Mouse (Mus musculus): ENCODE results near the gene Guf1. TPM values are rescaled to one million over a fixed set of nuclear protein-coding genes. Genes with fewer than 3 reads are reported as not detected.

Gene Guf1
- 79.3 and 82.2 TPM in 2 replicates for polyA plus RNA-seq (2015; fragmentation: Nextera tagmentation; extraction: Ambion mirVana)

DNA sequence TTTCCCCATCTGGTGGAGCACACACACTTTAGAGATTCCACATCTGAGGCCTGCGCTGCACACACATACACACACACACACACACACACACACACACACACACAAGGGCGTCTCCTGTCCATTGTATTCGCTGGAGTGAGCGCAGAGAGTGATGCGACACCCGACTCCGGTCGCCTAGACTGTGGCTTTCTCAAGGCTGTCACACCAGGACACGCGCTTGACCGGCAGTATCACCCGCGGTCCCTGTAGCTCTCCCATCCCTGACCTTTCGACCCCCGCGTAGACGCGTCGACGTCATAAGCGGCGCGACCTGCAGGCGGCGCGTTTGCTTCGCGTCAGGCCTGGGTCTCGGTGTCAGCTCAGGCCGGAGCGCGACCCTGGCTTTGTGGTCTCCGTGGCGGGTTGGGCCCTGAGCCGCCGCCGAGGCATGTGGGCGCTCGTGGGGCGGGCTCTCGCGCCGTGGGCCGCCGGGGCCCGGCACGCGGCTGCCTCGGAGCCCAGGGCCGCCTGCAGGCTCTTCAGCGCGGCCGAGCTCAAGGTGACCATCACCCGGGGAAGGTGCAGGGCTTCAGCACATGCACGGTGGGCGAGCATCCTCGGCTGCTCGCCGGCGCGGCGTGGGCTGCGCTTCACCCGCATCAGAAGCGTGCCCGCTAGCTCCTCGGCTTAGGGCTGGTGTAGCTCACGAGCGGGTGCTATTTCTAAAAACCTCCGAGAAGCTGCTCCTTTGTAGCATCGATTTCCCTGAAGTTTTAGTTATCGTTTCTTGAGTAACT, at the start of gene Guf1:
Guf1 (plus strand) TSS at position 296 of the 776 bp plus-strand sequence.
- Histone ChIP-seq H3K9ac (peak within 1 kb of the TSS; percentile 97), H3K4me1 (0 out of 2 replicates have a peak, but pooled peaks cover 2% of the 10 kb centered on the region), H3K27me3 (no peaks in the 10 kb centered on the region), H3K4me3 (peak within 1 kb of the TSS; percentile 97), H3K27ac (peak within 1 kb of the TSS; percentile 90), H3K36me3 (peaks cover 18% of the 10 kb centered on the region), H3K4me2 (peak within 1 kb of the TSS; percentile 64), H3K9me3 (no peaks in the 10 kb centered on the region)
- peak; percentile 80 for ATAC-seq (ENCODE audit: insufficient number of reproducible peaks, insufficient read depth, low FRiP score, low TSS enrichment, low read depth)
- WGBS = 1% methylated on average over 72 of the region's 72 CpGs

- 84% methylated on average over 3 of the region's 3 CpGs for WGBS
- no peak for ATAC-seq (ENCODE audit: insufficient number of reproducible peaks, insufficient read depth, low FRiP score, low TSS enrichment, low read depth)
These were observed 49.7 kb upstream of the Guf1 start for GRCm38 (mm10) chr5:69507045-69507444.

DNA sequence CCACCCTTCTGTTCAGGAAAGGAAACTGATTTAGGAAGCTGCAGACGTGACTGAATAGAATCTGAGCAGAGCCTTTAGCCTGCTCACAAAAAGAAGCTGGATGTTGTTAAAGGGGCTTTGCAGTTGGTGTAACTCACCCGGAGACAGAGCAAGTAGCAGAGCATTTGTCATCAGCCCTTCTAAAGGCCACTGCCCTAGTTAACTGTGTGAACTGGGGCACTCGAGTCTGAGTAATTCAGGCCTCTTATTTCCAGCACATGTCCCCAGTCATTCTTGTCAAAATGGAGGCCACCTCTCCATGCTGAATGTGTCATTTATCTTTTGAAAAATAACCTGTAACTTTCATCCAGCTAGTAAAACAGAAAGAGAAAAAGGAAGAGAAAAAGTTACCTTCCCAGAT, 45.1 kb upstream of the Guf1 start:
- Histone ChIP-seq H3K36me3 (no peaks in the 10 kb centered on the region), H3K9me3 (no peaks in the 10 kb centered on the region), H3K27me3 (no peaks in the 10 kb centered on the region), H3K4me1 (no peaks in the 10 kb centered on the region), H3K9ac (no peak overlapping the region), H3K4me2 (no peak overlapping the region), H3K4me3 (no peak overlapping the region), H3K27ac (no peak overlapping the region)
- no peak for ATAC-seq (ENCODE audit: insufficient number of reproducible peaks, insufficient read depth, low FRiP score, low TSS enrichment, low read depth)
- WGBS = 48% methylated on average over 3 of the region's 3 CpGs

More at GRCm38 (mm10) chr5:69507045-69507444, 49.7 kb upstream of the Guf1 start:
- H3K4me3 ChIP-seq = no peak overlapping the region
- H3K9ac ChIP-seq = no peak overlapping the region
- H3K9me3 ChIP-seq = no peaks in the 10 kb centered on the region
- no peaks in the 10 kb centered on the region for H3K4me1 ChIP-seq
- H3K27me3 ChIP-seq = no peaks in the 10 kb centered on the region
- H3K4me2 ChIP-seq = no peak overlapping the region
- H3K36me3 ChIP-seq = no peaks in the 10 kb centered on the region
- no peak overlapping the region for H3K27ac ChIP-seq

DNA sequence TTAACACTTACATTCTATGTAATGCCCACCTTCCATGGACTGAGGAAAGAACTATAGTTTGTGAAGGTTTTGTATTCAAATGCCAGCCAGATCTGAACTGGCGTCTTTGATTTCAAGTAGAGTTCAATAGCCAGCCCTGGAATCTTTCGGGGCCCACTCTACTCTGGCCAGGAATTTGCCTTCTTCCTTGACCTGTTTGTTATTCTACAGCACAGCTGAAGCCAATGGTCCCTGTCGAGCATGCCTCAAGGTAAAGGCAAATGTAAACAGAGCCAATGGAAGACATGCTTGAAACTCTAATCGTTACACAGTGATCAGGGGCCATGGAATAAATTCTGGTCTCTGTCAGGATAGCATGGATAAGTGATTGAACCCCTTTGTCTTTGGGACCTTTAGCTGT, 44.5 kb upstream of the Guf1 start:
- Histone ChIP-seq H3K4me1 (no peaks in the 10 kb centered on the region), H3K4me3 (no peak overlapping the region), H3K27me3 (no peaks in the 10 kb centered on the region), H3K4me2 (no peak overlapping the region), H3K9ac (no peak overlapping the region), H3K9me3 (no peaks in the 10 kb centered on the region), H3K27ac (no peak overlapping the region), H3K36me3 (no peaks in the 10 kb centered on the region)
- ATAC-seq (ENCODE audit: insufficient number of reproducible peaks, insufficient read depth, low FRiP score, low TSS enrichment, low read depth) = no peak
- WGBS = 57% methylated on average over 4 of the region's 4 CpGs

GRCm38 (mm10) chr5:69520661-69521278, 36.0 kb upstream of the Guf1 start:
- no peaks in the 10 kb centered on the region for H3K36me3 ChIP-seq
- H3K9me3 ChIP-seq = no peaks in the 10 kb centered on the region
- H3K4me1 ChIP-seq = no peaks in the 10 kb centered on the region
- H3K27me3 ChIP-seq = no peaks in the 10 kb centered on the region; the same call in 1 of the 2 replicates
- no peak overlapping the region for H3K9ac ChIP-seq
- no peak overlapping the region for H3K4me2 ChIP-seq
- H3K27ac ChIP-seq = no peak overlapping the region
- WGBS = 36% methylated on average over 7 of the region's 7 CpGs
- ATAC-seq (ENCODE audit: insufficient number of reproducible peaks, insufficient read depth, low FRiP score, low TSS enrichment, low read depth) = no peak
- H3K4me3 ChIP-seq = no peak overlapping the region

DNA sequence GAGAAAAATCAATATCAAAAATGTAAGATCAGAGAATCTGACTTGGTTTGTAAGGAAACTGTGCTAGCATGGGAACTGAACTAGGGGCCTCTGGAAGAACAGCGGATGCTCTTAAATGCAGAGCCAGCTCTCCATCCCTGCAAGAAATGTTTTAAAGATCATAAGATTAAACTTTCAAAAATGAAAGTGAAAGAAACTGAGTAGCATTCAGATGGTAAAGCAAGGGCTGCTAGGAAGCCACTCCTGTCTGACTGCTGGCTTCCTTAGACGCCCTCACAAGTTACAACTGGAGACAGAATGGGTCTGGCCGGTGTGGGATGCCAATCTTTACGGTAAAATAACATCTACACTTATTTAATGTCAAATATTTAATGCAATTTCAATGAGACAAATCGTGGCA, 34.7 kb upstream of the Guf1 start:
- Histone ChIP-seq H3K9ac (no peak overlapping the region), H3K36me3 (no peaks in the 10 kb centered on the region), H3K4me3 (no peak overlapping the region), H3K27me3 (no peaks in the 10 kb centered on the region; the same call in 1 of the 2 replicates), H3K9me3 (no peaks in the 10 kb centered on the region), H3K27ac (no peak overlapping the region), H3K4me2 (no peak overlapping the region), H3K4me1 (no peaks in the 10 kb centered on the region)
- ATAC-seq (ENCODE audit: insufficient number of reproducible peaks, insufficient read depth, low FRiP score, low TSS enrichment, low read depth) = no peak
- 66% methylated on average over 5 of the region's 5 CpGs for WGBS

DNA sequence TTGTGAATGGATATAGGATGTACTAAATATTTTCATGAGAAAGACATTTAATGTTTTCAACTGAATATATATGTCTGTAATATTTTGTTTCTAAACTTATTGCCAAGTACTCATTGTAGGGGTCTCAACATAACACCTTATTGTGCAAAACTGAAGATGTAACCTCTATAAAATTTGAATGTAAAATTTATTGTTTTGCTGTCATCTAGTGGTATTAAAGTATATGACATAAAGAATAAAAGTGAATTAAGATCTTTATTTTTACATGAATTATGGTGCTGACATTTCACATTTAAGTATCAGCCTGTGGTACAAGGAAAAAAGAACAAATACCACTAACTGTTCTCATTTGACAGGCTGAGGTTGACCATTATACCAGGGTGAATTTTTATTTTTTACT, 32.8 kb upstream of the Guf1 start:
- H3K36me3 ChIP-seq = no peaks in the 10 kb centered on the region
- no peak overlapping the region for H3K4me2 ChIP-seq
- no peak overlapping the region for H3K4me3 ChIP-seq
- no peaks in the 10 kb centered on the region for H3K9me3 ChIP-seq
- no peaks in the 10 kb centered on the region; the same call in 1 of the 2 replicates for H3K27me3 ChIP-seq
- no peak overlapping the region for H3K27ac ChIP-seq
- no peak for ATAC-seq (ENCODE audit: insufficient number of reproducible peaks, insufficient read depth, low FRiP score, low TSS enrichment, low read depth)
- H3K9ac ChIP-seq = no peak overlapping the region
- no peaks in the 10 kb centered on the region for H3K4me1 ChIP-seq

GRCm38 (mm10) chr5:69541680-69542079, 15.0 kb upstream of the Guf1 start:
- H3K27me3 ChIP-seq = no peaks in the 10 kb centered on the region
- no peak overlapping the region for H3K4me2 ChIP-seq
- 91% methylated on average over 1 of the region's 1 CpGs for WGBS
- H3K4me1 ChIP-seq = no peaks in the 10 kb centered on the region
- H3K9ac ChIP-seq = no peak overlapping the region
- no peaks in the 10 kb centered on the region for H3K36me3 ChIP-seq
- H3K4me3 ChIP-seq = no peak overlapping the region
- H3K9me3 ChIP-seq = no peaks in the 10 kb centered on the region
- H3K27ac ChIP-seq = no peak overlapping the region
- no peak for ATAC-seq (ENCODE audit: insufficient number of reproducible peaks, insufficient read depth, low FRiP score, low TSS enrichment, low read depth)

DNA sequence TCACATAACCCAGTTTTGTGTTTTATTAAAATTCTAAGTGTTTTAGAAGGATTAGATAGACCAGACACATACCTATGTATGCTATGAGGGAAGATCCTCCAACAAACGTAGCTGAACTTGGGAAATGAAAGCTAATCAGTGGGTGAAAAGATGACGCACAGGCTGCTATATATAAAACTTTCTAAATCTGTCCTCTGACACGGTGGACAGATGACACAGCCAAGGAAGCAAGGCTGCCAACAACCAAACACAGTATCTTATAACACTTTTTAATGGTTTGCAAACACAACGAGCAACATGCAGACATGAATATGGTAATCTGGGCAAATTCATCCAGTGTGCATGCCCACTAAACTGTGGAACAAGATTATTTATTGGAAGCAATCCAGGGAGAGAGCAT, 14.2 kb upstream of the Guf1 start, which contains the start of gene Yipf7:
Yipf7 (minus strand) TSS at position 160 of the 400 bp plus-strand sequence.
- Histone ChIP-seq H3K9me3 (no peaks in the 10 kb centered on the region), H3K36me3 (no peaks in the 10 kb centered on the region), H3K4me2 (no peak within 1 kb of the TSS), H3K27me3 (no peaks in the 10 kb centered on the region), H3K4me3 (no peak within 1 kb of the TSS), H3K4me1 (no peaks in the 10 kb centered on the region), H3K27ac (no peak within 1 kb of the TSS), H3K9ac (no peak within 1 kb of the TSS)
- 74% methylated on average over 4 of the region's 4 CpGs for WGBS
- no peak for ATAC-seq (ENCODE audit: insufficient number of reproducible peaks, insufficient read depth, low FRiP score, low TSS enrichment, low read depth)

DNA sequence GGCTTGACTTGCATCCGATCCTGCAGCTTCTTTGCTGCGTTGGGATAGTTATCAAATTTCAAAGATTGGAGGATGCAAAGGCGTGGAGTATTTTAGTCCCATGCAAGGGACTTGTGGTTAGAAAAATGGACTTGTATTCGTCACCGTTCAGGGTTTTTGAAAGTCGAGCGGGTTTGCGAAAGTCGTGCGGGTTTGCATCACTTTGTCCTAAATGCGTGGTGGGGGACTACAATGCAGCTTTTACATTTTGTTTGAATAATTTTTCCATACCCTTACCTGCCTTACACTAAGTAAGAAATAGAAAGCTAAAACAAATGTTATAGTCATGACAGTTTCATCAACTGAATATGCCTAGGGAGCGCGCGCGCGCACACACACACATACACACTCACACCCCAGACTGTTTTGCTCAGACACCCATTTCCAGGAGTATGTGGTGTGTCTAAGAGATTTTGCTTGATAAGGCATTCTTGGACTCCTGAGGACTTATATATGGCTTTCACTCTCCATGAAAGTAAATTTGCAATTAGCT, 747 bp downstream of the Guf1 start:
- Histone ChIP-seq H3K4me2 (peak overlapping the region; percentile 64), H3K4me1 (0 out of 2 replicates have a peak, but pooled peaks cover 2% of the 10 kb centered on the region), H3K9me3 (no peaks in the 10 kb centered on the region), H3K27me3 (no peaks in the 10 kb centered on the region), H3K4me3 (peak overlapping the region; percentile 97), H3K36me3 (peaks cover 21% of the 10 kb centered on the region), H3K9ac (peak overlapping the region; percentile 97), H3K27ac (peak overlapping the region; percentile 90)
- 12% methylated on average over 16 of the region's 16 CpGs for WGBS
- ATAC-seq (ENCODE audit: insufficient number of reproducible peaks, insufficient read depth, low FRiP score, low TSS enrichment, low read depth) = 0 out of 2 replicates have a peak, but pooled peaks have one; percentile 48

GRCm38 (mm10) chr5:69591640-69592461, 35.1 kb downstream of the Guf1 start, which contains the start of gene Gnpda2:
Gene Gnpda2, minus strand, starts transcription at chr5:69592340.
- ATAC-seq (ENCODE audit: insufficient number of reproducible peaks, insufficient read depth, low FRiP score, low TSS enrichment, low read depth) = peak; percentile 92
- 2% methylated on average over 42 of the region's 42 CpGs for WGBS
- Histone ChIP-seq H3K27me3 (no peaks in the 10 kb centered on the region), H3K4me1 (peaks cover 7% of the 10 kb centered on the region), H3K9ac (peak within 1 kb of the TSS; percentile 90), H3K4me3 (peak within 1 kb of the TSS; percentile 72), H3K27ac (peak within 1 kb of the TSS; percentile 88), H3K9me3 (no peaks in the 10 kb centered on the region), H3K4me2 (peak within 1 kb of the TSS; percentile 67), H3K36me3 (peaks cover 11% of the 10 kb centered on the region)
